Mouse (Mus musculus) granulocyte monocyte progenitor cell, adult 5-6 weeks (primary cell): ENCODE results near the gene Gm17268. TPM values are rescaled to one million over a fixed set of nuclear protein-coding genes. Genes with fewer than 3 reads are reported as not detected.

Experiments used
- ATAC-seq: replicated peaks from 2 replicates; pipeline ENCODE4 v1.8.0; 2016; ENCODE audit warnings: mild to moderate bottlenecking, moderate TSS enrichment, inconsistent platforms; ENCODE audit not compliant: poor library complexity, severe bottlenecking
- total RNA-seq, 2 experiments: library from RNA; stranded (forward) in 1 of 2; stranded (reverse) in 1 of 2; fragments of 200-712, 200-1000 nt in 1 of 2; fragments of >200 nt in 1 of 2; fragmentation: Nextera tagmentation in 1 of 2; gene quantifications; 2 replicates each; pipeline ENCODE4 v1.2.3; 2014 to 2017

Gm17268 gene
- total RNA-seq (2014; fragmentation: Nextera tagmentation) (not detected in 2 replicates), total RNA-seq (2017) (not detected in 2 replicates)

- ATAC-seq, result no peak
These were observed at the start of gene Gm17268 for GRCm38 (mm10) chr11:82038535-82038934. TSS of gene Gm17268 (minus strand) at chr11:82038562.

- ATAC-seq, result no peak
These were observed 46.0 kb upstream of the Gm17268 start for GRCm38 (mm10) chr11:82084360-82084759.

- ATAC-seq, result no peak
These were observed 42.5 kb upstream of the Gm17268 start for GRCm38 (mm10) chr11:82080865-82081264.

DNA sequence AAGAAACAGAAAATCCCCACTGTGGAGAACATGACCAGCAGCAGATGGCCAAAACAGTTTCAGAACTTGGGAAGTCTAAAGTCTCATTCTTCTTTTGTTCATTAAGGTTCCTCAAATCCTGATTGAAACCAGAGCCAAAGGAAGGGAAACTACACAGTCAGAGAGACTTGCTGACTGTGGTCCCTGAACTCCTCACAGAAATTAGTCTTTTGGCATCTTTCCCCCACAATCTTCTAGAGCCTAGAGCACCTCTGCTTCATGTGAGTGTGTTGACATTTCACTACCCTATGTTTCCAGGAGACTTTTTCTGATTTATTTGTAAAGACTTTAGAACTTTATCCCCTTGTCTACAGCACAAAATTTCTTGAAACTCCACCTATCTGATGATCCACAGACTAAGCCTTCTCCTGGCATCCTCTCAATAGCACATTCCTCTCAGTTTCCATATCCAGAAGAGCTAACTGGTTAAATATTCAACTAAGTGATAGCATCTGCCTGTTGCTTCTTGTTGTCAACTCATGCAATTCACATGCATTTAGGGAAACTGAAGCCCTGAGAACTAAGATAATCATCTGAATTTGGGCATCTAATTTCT is 39.9 kb upstream of the Gm17268 start:
- peak; percentile 37; the same call in 1 of the 2 replicates for ATAC-seq

DNA sequence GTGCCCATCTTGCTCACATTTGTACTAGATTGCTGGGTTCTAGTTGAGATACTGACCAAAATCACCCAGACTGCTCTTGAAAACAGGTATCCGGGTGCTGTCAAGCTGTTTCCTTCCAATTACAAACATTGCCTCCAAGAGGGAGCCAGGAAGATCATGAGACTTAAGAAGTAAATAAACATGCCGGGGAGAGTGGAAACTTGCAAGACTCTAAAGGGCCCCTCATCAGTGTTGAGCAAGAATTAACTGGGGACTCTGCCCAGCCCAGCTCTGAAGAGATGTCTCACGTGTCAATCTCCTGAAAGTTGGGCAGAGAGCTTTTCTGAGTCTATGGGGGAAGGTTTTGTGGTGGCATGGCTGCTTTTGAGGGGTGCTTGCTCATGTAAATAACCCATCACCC is 38.7 kb upstream of the Gm17268 start:
- ATAC-seq, result no peak

- ATAC-seq, result no peak
These were observed 35.3 kb upstream of the Gm17268 start for GRCm38 (mm10) chr11:82073686-82074085.

- peak; percentile 53; the same call in 1 of the 2 replicates for ATAC-seq
These were observed 34.6 kb upstream of the Gm17268 start for GRCm38 (mm10) chr11:82072984-82073383.

DNA sequence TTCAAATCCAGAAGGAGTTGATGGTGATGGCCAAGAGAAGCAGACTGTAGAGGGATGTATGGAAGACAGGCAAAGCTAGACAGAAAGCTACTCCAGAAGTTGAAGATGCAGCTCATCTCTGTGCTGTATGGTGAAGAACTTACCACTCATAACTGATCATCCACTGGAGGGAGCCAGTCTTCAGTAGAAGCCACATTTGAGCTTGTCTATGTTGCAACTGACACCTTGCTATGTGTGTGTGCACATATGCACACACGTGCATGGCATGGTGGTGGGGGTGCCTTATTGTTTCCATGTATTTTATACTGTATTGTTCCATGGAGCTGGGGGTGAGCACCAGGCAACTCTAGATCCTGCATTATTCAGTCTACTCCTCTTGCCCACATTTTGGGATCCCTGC is 34.0 kb upstream of the Gm17268 start:
- peak; percentile 62 for ATAC-seq

GRCm38 (mm10) chr11:82071076-82071475 is 32.7 kb upstream of the Gm17268 start:
- ATAC-seq, result no peak

DNA sequence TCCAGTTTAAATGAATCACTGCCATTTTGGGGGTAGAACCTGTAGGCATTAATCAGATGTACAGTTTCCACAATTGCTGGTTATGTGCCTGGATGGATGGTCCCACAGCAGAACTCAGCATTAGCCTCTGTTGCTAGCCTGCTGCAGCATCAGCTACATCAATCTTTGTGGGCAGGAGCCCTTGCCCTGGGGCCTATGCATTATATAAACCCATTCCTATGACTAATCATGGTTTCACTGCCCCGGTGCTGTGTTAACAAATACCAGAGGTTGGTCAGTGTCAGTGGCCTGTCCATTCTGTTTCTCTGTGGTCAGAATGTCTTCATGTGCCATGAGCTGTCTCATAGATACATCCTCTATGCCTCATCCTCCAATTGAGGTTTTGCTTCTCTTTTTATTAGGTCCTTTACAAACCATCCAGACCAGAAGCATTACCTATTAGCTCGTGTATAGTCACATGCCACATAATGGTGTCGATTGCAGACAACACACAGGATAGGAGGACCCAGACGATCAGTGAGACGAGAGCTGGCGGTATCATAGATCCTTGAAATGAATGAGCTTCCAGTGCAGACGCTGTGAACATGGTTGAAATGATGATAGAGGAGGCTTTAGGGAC is 28.7 kb upstream of the Gm17268 start:
- no peak for ATAC-seq

- no peak for ATAC-seq
These were observed 25.1 kb upstream of the Gm17268 start for GRCm38 (mm10) chr11:82063454-82063853.

GRCm38 (mm10) chr11:82062226-82062625 is 23.9 kb upstream of the Gm17268 start:
- no peak for ATAC-seq

DNA sequence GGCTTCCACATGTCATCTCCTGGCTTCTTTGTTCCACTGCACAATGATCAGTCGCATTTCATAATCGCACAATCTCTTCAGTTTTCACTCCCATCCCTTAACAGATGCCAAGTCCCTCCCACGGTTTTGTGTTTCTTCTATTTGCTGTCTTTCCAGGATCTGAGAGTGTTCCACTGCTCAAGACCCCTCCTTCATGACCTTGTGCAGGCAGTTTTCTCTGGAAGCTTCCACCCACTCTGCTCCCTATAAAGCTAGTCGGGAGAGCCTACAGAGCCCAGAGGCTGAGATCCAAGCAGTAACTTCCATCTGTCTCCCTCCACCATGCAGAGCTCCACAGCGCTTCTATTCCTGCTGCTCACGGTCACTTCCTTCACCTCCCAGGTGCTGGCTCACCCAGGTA is 19.3 kb upstream of the Gm17268 start, which contains the start of gene Ccl11:
TSS of gene Ccl11 (plus strand) at position 178 of the 400 bp plus-strand sequence.
- ATAC-seq, result no peak

GRCm38 (mm10) chr11:82053849-82054248 is 15.5 kb upstream of the Gm17268 start:
- ATAC-seq, result no peak

GRCm38 (mm10) chr11:82047746-82048415 is 9.5 kb upstream of the Gm17268 start:
- peak; percentile 86 for ATAC-seq

- no peak for ATAC-seq
These were observed 7.1 kb upstream of the Gm17268 start, which contains the start of gene Ccl7 for GRCm38 (mm10) chr11:82045471-82045870. TSS of gene Ccl7 (plus strand) at chr11:82045712.

GRCm38 (mm10) chr11:82041671-82042080 is 3.3 kb upstream of the Gm17268 start:
- ATAC-seq, result peak; percentile 55

DNA sequence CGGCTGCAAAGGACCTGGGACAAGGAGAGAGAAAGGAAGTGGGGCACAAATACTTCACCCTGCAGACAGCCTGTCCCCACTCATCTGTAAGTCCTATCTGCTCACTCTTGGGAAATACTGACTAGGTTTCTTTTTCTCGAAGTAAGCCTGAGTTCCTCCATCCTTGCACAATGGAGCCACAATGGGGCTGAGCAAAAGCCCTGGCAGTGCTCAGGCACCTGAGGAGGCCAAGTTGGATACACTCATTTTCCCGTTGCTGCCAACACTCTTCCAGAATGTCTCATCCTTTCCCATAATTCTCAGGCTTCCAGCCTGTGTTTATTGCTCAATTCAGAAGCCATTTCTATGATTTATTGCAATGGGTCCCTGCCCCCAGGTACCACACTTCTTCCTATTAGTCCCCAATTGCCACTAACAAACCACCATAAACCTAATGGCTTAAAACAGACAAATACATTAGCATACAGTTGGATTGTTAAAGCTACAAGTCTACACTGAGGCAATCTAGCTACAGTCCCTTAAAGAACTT is 834 bp upstream of the Gm17268 start:
- ATAC-seq, result peak; percentile 47

GRCm38 (mm10) chr11:82035857-82036256 is 2.5 kb downstream of the Gm17268 start:
- ATAC-seq, result no peak

DNA sequence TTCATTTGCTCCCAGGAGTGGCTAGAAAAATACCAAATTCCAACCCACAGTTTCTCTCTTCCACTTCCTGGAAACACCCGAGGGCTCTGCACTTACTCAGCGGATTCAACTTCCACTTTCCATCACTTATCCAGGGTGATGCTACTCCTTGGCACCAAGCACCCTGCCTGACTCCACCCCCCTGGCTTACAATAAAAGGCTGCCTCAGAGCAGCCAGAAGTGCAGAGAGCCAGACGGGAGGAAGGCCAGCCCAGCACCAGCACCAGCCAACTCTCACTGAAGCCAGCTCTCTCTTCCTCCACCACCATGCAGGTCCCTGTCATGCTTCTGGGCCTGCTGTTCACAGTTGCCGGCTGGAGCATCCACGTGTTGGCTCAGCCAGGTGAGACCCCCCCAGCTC is 3.0 kb downstream of the Gm17268 start, which contains the start of gene Ccl2:
TSS of gene Ccl2 (plus strand) at position 216 of the 400 bp plus-strand sequence.
- peak; percentile 90 for ATAC-seq

GRCm38 (mm10) chr11:82034446-82034845 is 3.9 kb downstream of the Gm17268 start:
- no peak for ATAC-seq
